Mouse (Mus musculus): ENCODE measurements around the gene Gm9857.

- TF ChIP-seq CTCF (conservative IDR thresholded peaks at IDR 0.05; ENCODE audit: low read length), result no peak
- no peak for TF ChIP-seq NANOG (IDR thresholded peaks at IDR 0.05; ENCODE audit: borderline replicate concordance, low read length)
- no peak for TF ChIP-seq POU5F1 (IDR thresholded peaks at IDR 0.05; ENCODE audit: borderline replicate concordance, low read length)
Observed at GRCm38 (mm10) chr3:108892080-108892479, 48.2 kb downstream of the Gm9857 start.
